Mouse (Mus musculus): ENCODE measurements around the gene Lrrk2.
A peak's percentile ranks its signal among the peaks of the same experiment; 100 is the strongest.
"Not testable (repeated sequence)": the region's sequence is repeated elsewhere in the genome, so short reads cannot be mapped to it uniquely, and the experiment has no call there.

The Lrrk2 gene

GRCm38 (mm10) chr15:91806463-91806862 is 133.5 kb downstream of the Lrrk2 start:
- peak; percentile 6 to 9 for DNase-seq (ENCODE audit: low spot score in 2 of 2)

- DNase-seq (ENCODE audit: low spot score in 2 of 2): no peak
Measured at GRCm38 (mm10) chr15:91835319-91835718, 162.3 kb downstream of the Lrrk2 start.

GRCm38 (mm10) chr15:91837965-91838364 is 165.0 kb downstream of the Lrrk2 start, which contains the start of gene Smgc:
TSS of gene Smgc (plus strand) at chr15:91838265.
- DNase-seq (ENCODE audit: low spot score in 2 of 2): no peak

GRCm38 (mm10) chr15:91864130-91864529 is 191.2 kb downstream of the Lrrk2 start:
- DNase-seq (ENCODE audit: low spot score in 2 of 2): not testable (repeated sequence)
